Mouse (Mus musculus) lung, postnatal 4 days (tissue): ENCODE results near the gene Tacc2.
A peak's percentile ranks its signal among the peaks of the same experiment; 100 is the strongest.
"Not testable (repeated sequence)": the region's sequence is repeated elsewhere in the genome, so short reads cannot be mapped to it uniquely, and the experiment has no call there.

Experiments used
- DNase-seq, 2 experiments: peaks; one replicate each; pipeline ENCODE4 v3.0.0; 2021

Tacc2 gene

GRCm38 (mm10) chr7:130573746-130574145 lies 3.5 kb upstream of the Tacc2 start:
- no peak for DNase-seq

- peak; percentile 50 to 69 for DNase-seq
These were observed 2.8 kb upstream of the Tacc2 start for GRCm38 (mm10) chr7:130574211-130574991.

- peak; percentile 66 to 84 for DNase-seq
These were observed 257 bp upstream of the Tacc2 start for GRCm38 (mm10) chr7:130576981-130577380.

- no peak for DNase-seq
These were observed 828 bp downstream of the Tacc2 start for GRCm38 (mm10) chr7:130578066-130578465.

GRCm38 (mm10) chr7:130578607-130579006 lies 1.4 kb downstream of the Tacc2 start:
- DNase-seq, result peak; percentile 23 to 48

- DNase-seq, result peak; percentile 51 to 69
These were observed 9.4 kb downstream of the Tacc2 start for GRCm38 (mm10) chr7:130586521-130587072.

- peak; percentile 13 to 54 for DNase-seq
These were observed 13.0 kb downstream of the Tacc2 start for GRCm38 (mm10) chr7:130590081-130590828.

GRCm38 (mm10) chr7:130590845-130591437 lies 13.7 kb downstream of the Tacc2 start:
- no peak for DNase-seq

- DNase-seq, result not testable (repeated sequence)
These were observed 15.7 kb downstream of the Tacc2 start for GRCm38 (mm10) chr7:130592975-130593374.

GRCm38 (mm10) chr7:130593375-130594239 lies 16.4 kb downstream of the Tacc2 start:
- DNase-seq, result not testable (repeated sequence)

GRCm38 (mm10) chr7:130596079-130596855 lies 19.0 kb downstream of the Tacc2 start:
- peak; percentile 27 to 49 for DNase-seq

GRCm38 (mm10) chr7:130597546-130597945 lies 20.3 kb downstream of the Tacc2 start:
- DNase-seq, result no peak

GRCm38 (mm10) chr7:130600074-130600473 lies 22.8 kb downstream of the Tacc2 start:
- no peak for DNase-seq

GRCm38 (mm10) chr7:130600546-130600945 lies 23.3 kb downstream of the Tacc2 start:
- no peak for DNase-seq

- DNase-seq, result no peak
These were observed 25.6 kb downstream of the Tacc2 start for GRCm38 (mm10) chr7:130602804-130603203.

GRCm38 (mm10) chr7:130603556-130603955 lies 26.3 kb downstream of the Tacc2 start:
- no peak for DNase-seq

GRCm38 (mm10) chr7:130604390-130604789 lies 27.2 kb downstream of the Tacc2 start:
- no peak for DNase-seq

GRCm38 (mm10) chr7:130605111-130605510 lies 27.9 kb downstream of the Tacc2 start:
- no peak for DNase-seq

- no peak for DNase-seq
These were observed 29.7 kb downstream of the Tacc2 start for GRCm38 (mm10) chr7:130606958-130607357.

GRCm38 (mm10) chr7:130613973-130614372 lies 36.7 kb downstream of the Tacc2 start:
- no peak for DNase-seq

GRCm38 (mm10) chr7:130617591-130617990 lies 40.4 kb downstream of the Tacc2 start:
- no peak for DNase-seq
